Mouse (Mus musculus) lung, embryonic 15.5 days (tissue): Measurements from ENCODE around the gene Cant1. TPM values are rescaled to one million over a fixed set of nuclear protein-coding genes. Genes with fewer than 3 reads are reported as not detected.

ENCODE experiments used
- ATAC-seq: fragments of 200-750 bp; cut with Nextera tagmentation; 2 replicates; pipeline ENCODE4 v1.8.0; 2017; ENCODE audit warnings: moderate number of reproducible peaks, borderline replicate concordance; ENCODE audit not compliant: low FRiP score, low TSS enrichment; ENCODE audit errors: extremely low read depth
- H3K27ac ChIP-seq: fragments of 300-500 bp; sonication (generic); 2 replicates; pipeline ENCODE4 v1.5.1; 2015; ENCODE audit warnings: moderate library complexity, mild to moderate bottlenecking, inconsistent platforms
- H3K27me3 ChIP-seq: fragments of 300-500 bp; sonication (generic); 2 replicates; pipeline ENCODE4 v1.6.1; 2015; ENCODE audit warnings: inconsistent platforms
- H3K36me3 ChIP-seq: fragments of 300-500 bp; sonication (generic); 2 replicates; pipeline ENCODE4 v1.6.1; 2015; ENCODE audit warnings: inconsistent platforms
- H3K4me1 ChIP-seq: fragments of 300-500 bp; sonication (generic); 2 replicates; pipeline ENCODE4 v1.6.1; 2015; ENCODE audit warnings: inconsistent platforms
- H3K4me2 ChIP-seq: fragments of 300-500 bp; sonication (generic); 2 replicates; pipeline ENCODE4 v1.6.1; 2015; ENCODE audit warnings: inconsistent platforms, mild to moderate bottlenecking, moderate library complexity
- H3K4me3 ChIP-seq: fragments of 300-500 bp; sonication (generic); 2 replicates; pipeline ENCODE4 v1.5.1; 2015; ENCODE audit warnings: mild to moderate bottlenecking, inconsistent platforms
- H3K9ac ChIP-seq: fragments of 300-500 bp; sonication (generic); 2 replicates; pipeline ENCODE4 v1.6.1; 2015; ENCODE audit warnings: inconsistent platforms
- H3K9me3 ChIP-seq: fragments of 300-500 bp; sonication (generic); 2 replicates; pipeline ENCODE4 v1.6.1; 2016; ENCODE audit warnings: inconsistent platforms
- WGBS: fragments of 180-500 bp; shearing (Covaris S2); methylation state at CpG from one replicate; pipeline ENCODE4 v1.1.7; 2015; 5-methylcytosine and 5-hydroxymethylcytosine counted together
- polyA plus RNA-seq: library from polyadenylated mRNA; unstranded; fragments of >200 nt; fragmentation: Nextera tagmentation; extraction: Ambion mirVana; gene quantifications from 2 replicates; pipeline ENCODE4 v1.2.1, GENCODE M21; 2015

The Cant1 gene
- polyA plus RNA-seq, 1 experiment from 2014 or later = 33.7 TPM

- no peak overlapping the region for H3K9ac ChIP-seq
- no peak for ATAC-seq
Measured at GRCm38 (mm10) chr11:118364021-118364420, 54.9 kb downstream of the Cant1 start.

GRCm38 (mm10) chr11:118362971-118363518, 55.8 kb downstream of the Cant1 start:
- peak overlapping the region; percentile 37 for H3K4me2 ChIP-seq
- H3K4me1 ChIP-seq = peaks cover 40% of the 10 kb centered on the region
- no peaks in the 10 kb centered on the region for H3K36me3 ChIP-seq
- H3K27me3 ChIP-seq = no peaks in the 10 kb centered on the region
- peak; percentile 83 for ATAC-seq
- no peak overlapping the region for H3K4me3 ChIP-seq
- WGBS = 1% methylated on average over 8 of the region's 8 CpGs
- H3K9me3 ChIP-seq = no peaks in the 10 kb centered on the region
- no peak overlapping the region for H3K9ac ChIP-seq
- peak overlapping the region; percentile 77 for H3K27ac ChIP-seq

More at GRCm38 (mm10) chr11:118364021-118364420, 54.9 kb downstream of the Cant1 start:
- Histone ChIP-seq H3K4me1 (peaks cover 40% of the 10 kb centered on the region), H3K4me2 (no peak overlapping the region), H3K27ac (no peak overlapping the region), H3K27me3 (no peaks in the 10 kb centered on the region), H3K4me3 (no peak overlapping the region), H3K36me3 (no peaks in the 10 kb centered on the region), H3K9me3 (no peaks in the 10 kb centered on the region)
- 82% methylated on average over 4 of the region's 4 CpGs for WGBS

GRCm38 (mm10) chr11:118362501-118362900, 56.4 kb downstream of the Cant1 start:
- no peak overlapping the region for H3K9ac ChIP-seq
- WGBS = 46% methylated on average over 1 of the region's 1 CpGs
- peaks cover 40% of the 10 kb centered on the region for H3K4me1 ChIP-seq
- H3K27me3 ChIP-seq = no peaks in the 10 kb centered on the region
- H3K4me2 ChIP-seq = 0 out of 2 replicates have a peak overlapping the region, but pooled peaks have one; percentile 37
- no peak overlapping the region for H3K4me3 ChIP-seq
- no peaks in the 10 kb centered on the region for H3K36me3 ChIP-seq
- no peak for ATAC-seq
- H3K9me3 ChIP-seq = no peaks in the 10 kb centered on the region
- peak overlapping the region; percentile 77 for H3K27ac ChIP-seq

DNA sequence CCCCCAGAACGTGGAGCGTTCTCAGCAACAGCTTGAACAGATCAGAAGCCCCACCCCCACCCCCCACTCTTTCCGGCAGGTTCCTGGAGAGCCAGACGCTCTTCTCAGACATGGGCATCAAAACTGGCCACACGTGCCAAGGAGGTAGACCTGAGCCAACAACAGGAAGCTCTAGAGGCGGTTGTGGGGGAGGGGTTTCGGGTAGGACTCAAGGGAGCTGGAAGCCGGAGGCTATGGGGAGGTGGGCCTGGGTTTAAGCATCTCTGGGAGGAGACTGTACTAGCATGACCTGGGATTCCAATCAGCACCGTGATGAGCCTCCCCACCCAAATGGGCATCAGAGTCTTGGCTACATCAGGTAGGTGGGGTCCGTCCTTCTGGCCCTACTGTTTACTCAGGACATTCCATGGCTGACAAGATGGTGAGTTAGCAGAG, 58.0 kb downstream of the Cant1 start:
- no peaks in the 10 kb centered on the region for H3K36me3 ChIP-seq
- no peaks in the 10 kb centered on the region for H3K27me3 ChIP-seq
- no peak overlapping the region for H3K9ac ChIP-seq
- 27% methylated on average over 10 of the region's 10 CpGs for WGBS
- H3K4me1 ChIP-seq = peaks cover 41% of the 10 kb centered on the region
- no peak overlapping the region for H3K4me3 ChIP-seq
- no peak for ATAC-seq
- no peaks in the 10 kb centered on the region for H3K9me3 ChIP-seq
- H3K27ac ChIP-seq = peak overlapping the region; percentile 34; the same call in 1 of the 2 replicates
- no peak overlapping the region for H3K4me2 ChIP-seq

- WGBS = 48% methylated on average over 7 of the region's 7 CpGs
- Histone ChIP-seq H3K4me1 (peaks cover 46% of the 10 kb centered on the region), H3K4me2 (no peak overlapping the region), H3K9me3 (no peaks in the 10 kb centered on the region), H3K27ac (peak overlapping the region; percentile 34; the same call in 1 of the 2 replicates), H3K4me3 (no peak overlapping the region), H3K36me3 (no peaks in the 10 kb centered on the region), H3K9ac (no peak overlapping the region), H3K27me3 (no peaks in the 10 kb centered on the region)
- ATAC-seq = no peak
Measured at GRCm38 (mm10) chr11:118360491-118360890, 58.4 kb downstream of the Cant1 start.

Other genes starting within 250 kb of the Cant1 start
- gene Cyth1, start 170.5 kb downstream of the Cant1 start, polyA plus RNA-seq = 16.6 and 17.7 TPM in 2 replicates
- gene Usp36, start 128.8 kb downstream of the Cant1 start, polyA plus RNA-seq = 17.7 and 19.4 TPM in 2 replicates
- 0.33 and 0.56 TPM in 2 replicates for gene Cep295nl, start 76.6 kb downstream of the Cant1 start, polyA plus RNA-seq
- gene Timp2, start 63.3 kb downstream of the Cant1 start, polyA plus RNA-seq = 79.1 and 79.8 TPM in 2 replicates
- gene Lgals3bp, start 17.0 kb downstream of the Cant1 start, polyA plus RNA-seq = 4.9 and 6.9 TPM in 2 replicates
- gene C1qtnf1, start 9.1 kb upstream of the Cant1 start, polyA plus RNA-seq = 6.9 and 7.6 TPM in 2 replicates
- 6.0 and 7.3 TPM in 2 replicates for gene Engase, start 57.7 kb upstream of the Cant1 start, polyA plus RNA-seq